Mouse (Mus musculus) testis, adult 2 months (tissue): ENCODE data around the gene Antxrl. TPM values are rescaled to one million over a fixed set of nuclear protein-coding genes. Genes with fewer than 3 reads are reported as not detected.

Experiments used
- H3K27ac ChIP-seq: fragments of 200-500 bp; 2 replicates; pipeline ENCODE4 v1.5.1; 2012; ENCODE audit warnings: low read depth, low read length; ENCODE audit not compliant: control insufficient read depth, insufficient read depth
- H3K27me3 ChIP-seq: fragments of 200-500 bp; 2 replicates; pipeline ENCODE4 v1.6.1; 2012; ENCODE audit warnings: mild to moderate bottlenecking, low read length, moderate library complexity; ENCODE audit not compliant: control insufficient read depth, insufficient read depth
- H3K36me3 ChIP-seq: fragments of 200-500 bp; 2 replicates; pipeline ENCODE4 v1.6.1; 2012; ENCODE audit warnings: mild to moderate bottlenecking, low read length; ENCODE audit not compliant: control insufficient read depth, insufficient read depth
- H3K4me1 ChIP-seq: fragments of 200-500 bp; 2 replicates; pipeline ENCODE4 v1.6.1; 2012; ENCODE audit warnings: low read length; ENCODE audit not compliant: control insufficient read depth, insufficient read depth
- H3K4me3 ChIP-seq: fragments of 200-500 bp; 2 replicates; pipeline ENCODE4 v1.5.1; 2012; ENCODE audit warnings: low read depth, mild to moderate bottlenecking, low read length, moderate library complexity, mixed read lengths; ENCODE audit not compliant: control insufficient read depth
- CTCF ChIP-seq: fragments of 200-500 bp; IDR thresholded peaks from 2 replicates; pipeline ENCODE4 v1.5.1; 2012; ENCODE audit warnings: low read depth, mild to moderate bottlenecking, inconsistent platforms, low read length, moderate library complexity; ENCODE audit not compliant: control insufficient read depth, insufficient read depth, insufficient replicate concordance
- POLR2A ChIP-seq: fragments of 200-500 bp; IDR thresholded peaks from 2 replicates; pipeline ENCODE4 v1.6.1; 2012; ENCODE audit warnings: low read depth, mild to moderate bottlenecking, inconsistent platforms, low read length, moderate library complexity; ENCODE audit not compliant: control insufficient read depth
- polyA plus RNA-seq: library from polyadenylated mRNA; depleted of rRNA; stranded (reverse); fragments of >200 nt; gene quantifications from 2 replicates; pipeline ENCODE4 v1.2.3, GENCODE M21; 2012; rRNA removed

The Antxrl gene
- polyA plus RNA-seq, 1 experiment: 204 TPM

- no peak overlapping the region for H3K4me3 ChIP-seq
- TF ChIP-seq POLR2A: no peak
- TF ChIP-seq CTCF: no peak
- no peaks in the 10 kb centered on the region for H3K27me3 ChIP-seq
- H3K27ac ChIP-seq: no peak overlapping the region
- no peaks in the 10 kb centered on the region for H3K36me3 ChIP-seq
- H3K4me1 ChIP-seq: no peaks in the 10 kb centered on the region
These were observed 69.2 kb downstream of the Antxrl start for GRCm38 (mm10) chr14:34121691-34122090.

Other genes starting within 250 kb of the Antxrl start
- gene Gdf10, start 129.1 kb upstream of the Antxrl start, polyA plus RNA-seq: 0.26 and 1.3 TPM in 2 replicates
- gene Gdf2, start 111.7 kb upstream of the Antxrl start, polyA plus RNA-seq: not detected in 2 replicates
- gene Rbp3, start 98.7 kb upstream of the Antxrl start, polyA plus RNA-seq: 0.02 TPM in 2 replicates
- 0.46 and 0.55 TPM in 2 replicates for gene Zfp488, start 73.9 kb upstream of the Antxrl start, polyA plus RNA-seq
- gene Gm30083, start 37.5 kb upstream of the Antxrl start, polyA plus RNA-seq: 27.0 and 30.6 TPM in 2 replicates
- 47.9 and 48.5 TPM in 2 replicates for gene Gm5460, start 35.9 kb upstream of the Antxrl start, polyA plus RNA-seq
- gene Anxa8, start 33.3 kb downstream of the Antxrl start, polyA plus RNA-seq: 0.08 and 0.21 TPM in 2 replicates
- 13.5 and 14.8 TPM in 2 replicates for gene A630023A22Rik, start 50.0 kb downstream of the Antxrl start, polyA plus RNA-seq
- gene Npy4r, start 99.8 kb downstream of the Antxrl start, polyA plus RNA-seq: 0.05 and 0.06 TPM in 2 replicates
- gene Gprin2, start 148.9 kb downstream of the Antxrl start, polyA plus RNA-seq: 0.08 and 0.26 TPM in 2 replicates
- 0.58 and 0.72 TPM in 2 replicates for gene Syt15, start 166.9 kb downstream of the Antxrl start, polyA plus RNA-seq